Mouse (Mus musculus) liver, embryonic 14.5 days (tissue): ENCODE measurements around the gene Ccdc162.

Experiments
- CTCF ChIP-seq: IDR thresholded peaks from 2 replicates; pipeline ENCODE4 v1.5.1; 2016; ENCODE audit warnings: antibody characterized with exemption, low read depth, control low read depth
- EP300 ChIP-seq: IDR thresholded peaks from 2 replicates; pipeline ENCODE4 v1.6.1; 2016; ENCODE audit warnings: antibody characterized with exemption, low read depth

- no peak for TF ChIP-seq EP300
- no peak for TF ChIP-seq CTCF
These were observed 20.8 kb upstream of the Ccdc162 start for GRCm38 (mm10) chr10:41737245-41737644.
